Mouse (Mus musculus) common myeloid progenitor, adult 5-6 weeks (primary cell): ENCODE measurements around the gene Trcg1. TPM values are rescaled to one million over a fixed set of nuclear protein-coding genes. Genes with fewer than 3 reads are reported as not detected.

Experiments
- ATAC-seq: replicated peaks from 2 replicates; pipeline ENCODE4 v1.8.0; 2016; ENCODE audit warnings: low read depth, mild to moderate bottlenecking, moderate TSS enrichment, inconsistent platforms; ENCODE audit not compliant: poor library complexity, severe bottlenecking
- total RNA-seq: library from RNA; stranded (forward); fragments of 200-1000, 187-1606 nt; gene quantifications from 2 replicates; pipeline ENCODE4 v1.2.3, GENCODE M21; 2017

The Trcg1 gene
- total RNA-seq, 1 experiment from 2014 or later: not detected

DNA sequence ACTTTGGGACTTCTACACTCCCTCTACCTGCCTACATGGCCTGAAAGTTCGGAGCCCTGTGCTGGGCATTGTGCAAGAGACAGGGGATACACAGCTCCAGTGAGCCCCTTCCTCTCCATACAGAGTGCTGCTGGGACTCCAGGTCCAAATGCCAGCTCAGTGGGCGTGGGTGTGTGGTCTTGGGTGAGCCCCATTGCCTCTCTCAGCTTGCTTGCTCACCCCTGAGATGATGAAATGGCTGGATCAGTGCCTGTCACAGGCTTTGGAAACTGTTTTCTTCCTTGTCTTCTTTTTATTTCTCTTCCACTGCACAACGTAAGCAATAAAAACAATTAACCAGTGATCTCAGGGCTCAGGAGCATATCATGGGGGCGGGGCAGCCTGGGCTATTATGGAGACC is 47.0 kb downstream of the Trcg1 start:
- no peak for ATAC-seq

DNA sequence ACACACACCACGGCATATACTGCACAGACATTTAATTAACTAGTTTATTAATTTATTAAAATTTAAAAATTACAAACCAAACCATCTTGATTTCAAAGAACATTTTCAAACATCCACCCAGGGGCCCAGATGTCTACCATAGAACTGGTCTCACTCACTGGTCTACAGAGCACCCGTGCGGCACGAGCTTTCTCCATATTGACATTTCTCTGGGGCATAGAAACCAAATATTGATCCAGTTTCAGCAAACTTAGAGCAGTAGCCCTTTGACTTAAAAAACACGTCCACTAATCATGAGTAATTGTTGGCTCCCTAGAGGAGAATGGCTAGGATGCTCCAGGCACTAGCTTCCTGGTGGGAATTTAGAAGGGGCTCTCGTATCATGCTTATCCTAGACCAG is 50.8 kb downstream of the Trcg1 start:
- no peak for ATAC-seq

DNA sequence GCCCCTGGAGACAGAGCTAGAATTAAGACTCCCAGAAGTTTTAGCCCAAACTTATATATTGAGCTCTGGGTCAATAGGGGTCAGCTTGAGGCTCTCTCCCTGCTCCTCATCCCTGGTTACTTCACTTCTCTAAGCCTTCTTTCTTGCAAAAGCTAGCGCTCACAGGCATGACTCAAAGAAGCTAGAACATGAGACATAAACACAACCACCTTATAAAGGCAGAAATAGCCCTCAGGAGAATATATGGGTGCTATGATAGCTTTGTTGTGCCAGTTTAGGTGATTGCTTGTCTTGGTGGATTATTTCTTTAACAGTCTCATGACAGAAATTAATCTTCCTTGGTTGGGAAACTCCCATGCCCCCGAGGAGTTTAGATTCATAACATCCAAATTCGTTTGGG is 58.5 kb downstream of the Trcg1 start:
- ATAC-seq: no peak

DNA sequence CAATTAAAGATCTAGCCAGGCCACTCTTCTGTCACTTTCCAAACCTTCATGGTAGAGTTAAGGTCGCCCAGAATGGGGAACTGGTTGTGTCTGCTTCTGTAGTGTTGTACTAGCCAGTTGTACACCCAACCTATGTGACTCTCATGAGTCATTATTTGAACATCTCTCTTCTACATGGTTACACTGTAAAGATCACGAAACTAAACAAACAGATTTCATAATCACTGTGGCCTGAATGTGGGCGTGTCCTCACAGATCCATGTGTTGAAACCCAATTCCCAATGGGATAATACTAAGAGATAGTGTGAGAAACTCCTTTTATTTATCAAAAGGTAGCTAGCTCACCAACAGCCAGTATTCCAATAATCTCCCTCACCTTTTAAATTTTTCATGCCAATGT is 59.3 kb downstream of the Trcg1 start:
- ATAC-seq: no peak

DNA sequence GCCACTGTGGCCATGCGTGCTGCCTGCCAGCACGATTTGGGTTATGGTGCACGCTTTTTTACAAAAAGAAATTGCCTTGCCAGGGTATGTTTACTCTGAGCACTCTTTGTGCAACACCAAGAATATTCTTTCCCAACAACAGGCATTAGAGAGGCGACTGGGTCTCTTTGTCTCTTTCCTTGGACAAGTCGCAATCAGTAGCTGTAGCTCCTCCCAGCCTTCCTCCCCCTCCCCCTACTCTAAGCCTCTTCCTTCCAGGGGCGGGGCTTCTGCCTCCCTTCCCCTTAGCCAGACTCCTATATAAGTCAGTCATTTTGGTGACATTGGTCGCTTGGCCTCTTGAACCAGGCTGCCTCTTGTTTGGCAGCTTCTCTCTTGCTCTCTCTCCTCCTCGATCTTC is 59.9 kb downstream of the Trcg1 start:
- ATAC-seq: no peak

- ATAC-seq: no peak
Observed at GRCm38 (mm10) chr9:57297938-57298337, 61.6 kb downstream of the Trcg1 start.

Other genes with a start within 250 kb of the Trcg1 start
- gene Ptpn9, start 241.6 kb upstream of the Trcg1 start, total RNA-seq: 5.7 and 11.5 TPM in 2 replicates
- 82.1 and 105 TPM in 2 replicates for gene Sin3a, start 164.5 kb upstream of the Trcg1 start, total RNA-seq
- 30.9 and 51.3 TPM in 2 replicates for gene Man2c1, start 105.9 kb upstream of the Trcg1 start, total RNA-seq
- gene Neil1, start 88.3 kb upstream of the Trcg1 start, total RNA-seq: 1.2 and 2.6 TPM in 2 replicates
- gene Commd4, start 78.2 kb upstream of the Trcg1 start, total RNA-seq: 107 and 131 TPM in 2 replicates
- 19.6 and 31.9 TPM in 2 replicates for gene 1700017B05Rik, start 26.1 kb downstream of the Trcg1 start, total RNA-seq
- 16.2 and 17.4 TPM in 2 replicates for gene Ppcdc, start 203.6 kb downstream of the Trcg1 start, total RNA-seq
- gene Scamp5, start 231.5 kb downstream of the Trcg1 start, total RNA-seq: 0.34 and 0.37 TPM in 2 replicates